Mouse (Mus musculus) MEL (cell line): ENCODE measurements around the gene Vars. TPM values are rescaled to one million over a fixed set of nuclear protein-coding genes. Genes with fewer than 3 reads are reported as not detected.

Source experiments
- DNase-seq: peaks from one replicate; pipeline ENCODE4 v3.0.0; 2011; ENCODE audit warnings: low read depth, low spot score
- H3K27ac ChIP-seq: 2 replicates; pipeline ENCODE4 v1.5.1; 2012; ENCODE audit warnings: low read depth, mild to moderate bottlenecking, control low read depth, low read length, moderate library complexity; ENCODE audit not compliant: control insufficient read depth
- H3K27me3 ChIP-seq, 2 experiments: fragments of 150-350 bp in 1 of 2; sonication (generic) in 1 of 2; 2 replicates each; pipeline ENCODE4 v1.6.1; 2012; ENCODE audit warnings: low read length in 2 of 2, mild to moderate bottlenecking in 2 of 2, improper control_type of control experiment in 1 of 2, moderate library complexity in 1 of 2; ENCODE audit not compliant: insufficient read depth in 2 of 2, control insufficient read depth in 1 of 2
- H3K36me3 ChIP-seq, 2 experiments: 2 replicates each; pipeline ENCODE4 v1.6.1; 2012 to 2014; ENCODE audit warnings: low read length in 2 of 2, improper control_type of control experiment in 1 of 2, inconsistent platforms in 1 of 2, mild to moderate bottlenecking in 1 of 2; ENCODE audit not compliant: insufficient read depth in 2 of 2, control insufficient read depth in 1 of 2
- H3K4me1 ChIP-seq, 2 experiments: fragments of 150-350 bp in 1 of 2; sonication (generic) in 1 of 2; 2 replicates each; pipeline ENCODE4 v1.6.1; 2012; ENCODE audit warnings: low read length in 2 of 2, improper control_type of control experiment in 1 of 2, mild to moderate bottlenecking in 1 of 2; ENCODE audit not compliant: insufficient read depth in 2 of 2, control insufficient read depth in 1 of 2
- H3K4me3 ChIP-seq, 2 experiments: fragments of 150-350 bp in 1 of 2; sonication (generic) in 1 of 2; 2 replicates each; pipeline ENCODE4 v1.5.1; 2012; ENCODE audit warnings: low read depth in 2 of 2, low read length in 2 of 2, mild to moderate bottlenecking in 2 of 2, moderate library complexity in 2 of 2, control low read depth in 1 of 2, improper control_type of control experiment in 1 of 2; ENCODE audit not compliant: control insufficient read depth in 1 of 2, insufficient read depth in 1 of 2
- H3K79me2 ChIP-seq: 2 replicates; pipeline ENCODE4 v1.6.1; 2012; ENCODE audit warnings: mild to moderate bottlenecking, low read length, moderate library complexity; ENCODE audit not compliant: control insufficient read depth, poor library complexity, insufficient read depth
- H3K9ac ChIP-seq: 2 replicates; pipeline ENCODE4 v1.6.1; 2012; ENCODE audit warnings: low read depth, mild to moderate bottlenecking, control low read depth, low read length, moderate library complexity; ENCODE audit not compliant: control insufficient read depth, poor library complexity, severe bottlenecking
- H3K9me3 ChIP-seq: fragments of 150-350 bp; sonication (generic); replicated peaks from 2 replicates; pipeline ENCODE4 v1.6.1; 2012; ENCODE audit warnings: mild to moderate bottlenecking, low read length, improper control_type of control experiment, moderate library complexity; ENCODE audit not compliant: insufficient read depth
- BHLHE40 ChIP-seq: IDR thresholded peaks from 2 replicates; pipeline ENCODE4 v1.6.1; 2012; ENCODE audit warnings: low read depth, mild to moderate bottlenecking, inconsistent platforms, low read length, improper control_type of control experiment, borderline replicate concordance
- CTCF ChIP-seq, 3 experiments: IDR thresholded peaks in 2 of 3; conservative IDR thresholded peaks in 1 of 3; 2 replicates each; pipeline ENCODE4 v1.5.1; 2011 to 2012; ENCODE audit warnings: low read length in 3 of 3, low read depth in 2 of 3, mild to moderate bottlenecking in 2 of 3, improper control_type of control experiment in 1 of 3, inconsistent platforms in 1 of 3, mixed read lengths in 1 of 3, moderate library complexity in 1 of 3; ENCODE audit not compliant: control insufficient read depth in 1 of 3, insufficient read depth in 1 of 3, poor library complexity in 1 of 3, severe bottlenecking in 1 of 3
- E2F4 ChIP-seq: IDR thresholded peaks from 2 replicates; pipeline ENCODE4 v1.6.1; 2011; ENCODE audit warnings: low read depth, low read length, improper control_type of control experiment, borderline replicate concordance
- ELF1 ChIP-seq: IDR thresholded peaks from 2 replicates; pipeline ENCODE4 v1.6.1; 2014; ENCODE audit warnings: low read depth, mild to moderate bottlenecking, inconsistent platforms, low read length, improper control_type of control experiment, moderate library complexity
- EP300 ChIP-seq, 2 experiments: IDR thresholded peaks; 2 replicates each; pipeline ENCODE4 v1.6.1; 2011; ENCODE audit warnings: improper control_type of control experiment in 2 of 2, low read length in 2 of 2, low read depth in 1 of 2, mild to moderate bottlenecking in 1 of 2
- ETS1 ChIP-seq: IDR thresholded peaks from 2 replicates; pipeline ENCODE4 v1.6.1; 2012; ENCODE audit warnings: low read depth, mild to moderate bottlenecking, inconsistent platforms, low read length, improper control_type of control experiment, moderate library complexity
- GABPA ChIP-seq: IDR thresholded peaks from 2 replicates; pipeline ENCODE4 v1.6.1; 2012; ENCODE audit warnings: low read depth, mild to moderate bottlenecking, inconsistent platforms, low read length, improper control_type of control experiment, moderate library complexity
- JUND ChIP-seq: IDR thresholded peaks from 2 replicates; pipeline ENCODE4 v1.6.1; 2011; ENCODE audit warnings: low read depth, mild to moderate bottlenecking, improper control_type of control experiment, low read length
- KAT2A ChIP-seq: conservative IDR thresholded peaks from 2 replicates; pipeline ENCODE4 v1.6.1; 2012; ENCODE audit warnings: low read depth, low read length, improper control_type of control experiment, inconsistent platforms
- MAFK ChIP-seq: IDR thresholded peaks from 2 replicates; pipeline ENCODE4 v1.6.1; 2011; ENCODE audit warnings: low read depth, mild to moderate bottlenecking, low read length, improper control_type of control experiment, borderline replicate concordance
- MAX ChIP-seq: IDR thresholded peaks from 2 replicates; pipeline ENCODE4 v1.6.1; 2011; ENCODE audit warnings: low read length, improper control_type of control experiment
- MAZ ChIP-seq: IDR thresholded peaks from 2 replicates; pipeline ENCODE4 v1.6.1; 2012; ENCODE audit warnings: low read depth, mild to moderate bottlenecking, inconsistent platforms, low read length, improper control_type of control experiment
- MYC ChIP-seq: IDR thresholded peaks from 2 replicates; pipeline ENCODE4 v1.6.1; 2011; ENCODE audit warnings: low read depth, mild to moderate bottlenecking, low read length, improper control_type of control experiment, moderate library complexity
- NELFE ChIP-seq: IDR thresholded peaks from 2 replicates; pipeline ENCODE4 v1.6.1; 2011; ENCODE audit warnings: low read depth, low read length, improper control_type of control experiment
- NRF1 ChIP-seq: IDR thresholded peaks from 2 replicates; pipeline ENCODE4 v1.6.1; 2014; ENCODE audit warnings: low read depth, mild to moderate bottlenecking, inconsistent platforms, low read length, improper control_type of control experiment, moderate library complexity; ENCODE audit not compliant: poor library complexity, insufficient read depth, severe bottlenecking
- POLR2A ChIP-seq, 2 experiments: IDR thresholded peaks; 2 replicates each; pipeline ENCODE4 v1.6.1; 2011 to 2012; ENCODE audit warnings: low read length in 2 of 2, mild to moderate bottlenecking in 2 of 2, control low read depth in 1 of 2, improper control_type of control experiment in 1 of 2, low read depth in 1 of 2, moderate library complexity in 1 of 2; ENCODE audit not compliant: control insufficient read depth in 1 of 2, insufficient read depth in 1 of 2, poor library complexity in 1 of 2
- POLR2AphosphoS2 ChIP-seq: IDR thresholded peaks from 2 replicates; pipeline ENCODE4 v1.6.1; 2011; ENCODE audit warnings: low read length, improper control_type of control experiment
- RAD21 ChIP-seq: IDR thresholded peaks from 2 replicates; pipeline ENCODE4 v1.6.1; 2011; ENCODE audit warnings: mild to moderate bottlenecking, low read depth, low read length, improper control_type of control experiment
- SIN3A ChIP-seq: IDR thresholded peaks from 2 replicates; pipeline ENCODE4 v1.6.1; 2012; ENCODE audit warnings: low read length, improper control_type of control experiment, inconsistent platforms
- SMC3 ChIP-seq: IDR thresholded peaks from 2 replicates; pipeline ENCODE4 v1.6.1; 2011; ENCODE audit warnings: low read depth, low read length, improper control_type of control experiment
- TAL1 ChIP-seq: IDR thresholded peaks from 2 replicates; pipeline ENCODE4 v1.6.1; 2012; ENCODE audit warnings: mild to moderate bottlenecking, inconsistent platforms, low read length, moderate library complexity, mixed read lengths
- TBP ChIP-seq: IDR thresholded peaks from 2 replicates; pipeline ENCODE4 v1.8.0; 2011; ENCODE audit warnings: low read depth, low read length, improper control_type of control experiment
- TCF12 ChIP-seq: IDR thresholded peaks from 2 replicates; pipeline ENCODE4 v1.6.1; 2014; ENCODE audit warnings: low read depth, mild to moderate bottlenecking, inconsistent platforms, low read length, improper control_type of control experiment, moderate library complexity
- USF1 ChIP-seq: IDR thresholded peaks from 2 replicates; pipeline ENCODE4 v1.6.1; 2014; ENCODE audit warnings: low read depth, mild to moderate bottlenecking, inconsistent platforms, low read length, improper control_type of control experiment, moderate library complexity
- ZKSCAN1 ChIP-seq: IDR thresholded peaks from 2 replicates; pipeline ENCODE4 v1.6.1; 2012; ENCODE audit warnings: low read depth, mild to moderate bottlenecking, inconsistent platforms, low read length, improper control_type of control experiment, moderate library complexity
- ZMIZ1 ChIP-seq: IDR thresholded peaks from 2 replicates; pipeline ENCODE4 v1.6.1; 2012; ENCODE audit warnings: low read depth, mild to moderate bottlenecking, inconsistent platforms, low read length, improper control_type of control experiment, moderate library complexity
- ZNF384 ChIP-seq: IDR thresholded peaks from 2 replicates; pipeline ENCODE4 v1.6.1; 2012; ENCODE audit warnings: low read depth, mild to moderate bottlenecking, inconsistent platforms, low read length, improper control_type of control experiment
- polyA plus RNA-seq, 2 experiments: library from polyadenylated mRNA; stranded (reverse) in 1 of 2; unstranded in 1 of 2; fragments of >175 nt in 1 of 2; fragments of >200 nt in 1 of 2; gene quantifications; 2 replicates each; pipeline versions ENCODE4 v1.2.1 to v1.2.4; 2012; ENCODE audit warnings: low replicate concordance in 2 of 2, low read depth in 1 of 2; ENCODE audit not compliant: insufficient read length in 2 of 2, insufficient read depth in 1 of 2, missing spikeins in 1 of 2
- total RNA-seq: library from RNA; depleted of rRNA; stranded (reverse); fragments of 300-350 nt; gene quantifications from 2 replicates; pipeline ENCODE4 v1.2.3, GENCODE M21; 2012

Vars gene
- total and polyA plus RNA-seq, 3 experiments = 149 to 251 TPM; not detected in 1

DNA sequence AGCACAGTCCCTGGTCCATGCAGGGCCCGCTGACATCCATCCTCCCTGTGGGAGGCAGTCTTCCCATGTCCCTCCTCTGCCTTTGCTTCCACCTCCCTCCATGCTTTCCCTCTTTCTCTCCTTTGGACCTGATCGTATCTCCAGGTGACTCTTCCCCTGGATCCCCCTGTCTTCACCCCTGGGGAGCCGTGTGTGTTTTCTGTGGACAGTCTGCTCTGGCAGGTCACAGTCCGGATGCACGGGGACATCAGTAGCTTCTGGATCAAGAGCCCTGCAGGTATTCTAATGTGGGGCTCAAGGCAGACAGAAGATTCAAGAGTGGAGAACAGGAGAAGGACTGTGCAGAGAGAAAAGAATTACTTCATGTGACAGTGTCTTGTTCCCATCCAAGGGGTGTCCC, 22.4 kb downstream of the Vars start:
- Histone ChIP-seq H3K9ac (peak overlapping the region; percentile 77), H3K4me1 (peaks cover 17 to 58% of the 10 kb centered on the region in 2 experiments; a peak in 3 of 4 replicates), H3K27ac (peak overlapping the region; percentile 96)

DNA sequence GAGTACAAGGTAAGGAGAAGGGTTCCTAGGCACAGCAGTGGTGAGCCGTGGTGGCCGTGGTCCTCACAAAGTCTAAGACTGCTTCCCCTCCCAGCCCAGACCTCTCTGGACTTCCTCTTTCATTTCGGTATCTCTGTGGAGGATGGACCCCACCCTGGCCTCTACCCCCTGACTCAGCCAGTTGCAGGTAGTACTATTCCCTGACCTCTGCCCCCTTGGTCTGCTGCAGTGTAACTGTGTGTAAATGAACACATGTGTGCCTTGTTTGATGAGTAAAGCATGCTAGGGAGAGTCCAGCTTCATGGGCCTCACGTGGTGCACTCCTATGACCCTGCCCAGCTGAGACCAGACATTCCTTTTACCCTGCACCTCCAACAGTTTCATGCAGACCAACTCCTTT, 23.0 kb downstream of the Vars start:
- no peaks in the 10 kb centered on the region for H3K27me3 ChIP-seq
- peaks cover 0 to 50% of the 10 kb centered on the region in 2 experiments; a peak in 2 of 4 replicates for H3K36me3 ChIP-seq
- peak; percentile 75 for DNase-seq
- H3K79me2 ChIP-seq = peaks cover 39% of the 10 kb centered on the region
- H3K4me3 ChIP-seq = peak overlapping the region; percentile 54 to 66
- H3K9me3 ChIP-seq = no peaks in the 10 kb centered on the region
- H3K9ac ChIP-seq = peak overlapping the region; percentile 77
- peak overlapping the region; percentile 96 for H3K27ac ChIP-seq
- H3K4me1 ChIP-seq = peaks cover 17 to 63% of the 10 kb centered on the region in 2 experiments; a peak in 3 of 4 replicates
- TF ChIP-seq KAT2A = no peak
- TF ChIP-seq MYC = peak; percentile 33; the same call in 1 of the 2 replicates
- peak; percentile 66 for TF ChIP-seq USF1
- TF ChIP-seq TCF12 = peak; percentile 8; the same call in 1 of the 2 replicates
- TF ChIP-seq RAD21 = no peak
- TF ChIP-seq JUND = no peak; the same call in 1 of the 2 replicates
- peak; percentile 15; the same call in 1 of the 2 replicates for TF ChIP-seq SIN3A
- peak; percentile 30 for TF ChIP-seq NELFE
- peak; percentile 77 for TF ChIP-seq MAX
- TF ChIP-seq MAZ = peak; percentile 10; the same call in 1 of the 2 replicates
- peak; percentile 46; the same call in 1 of the 2 replicates for TF ChIP-seq TBP
- TF ChIP-seq SMC3 = peak; percentile 4; the same call in 1 of the 2 replicates
- TF ChIP-seq BHLHE40 = no peak
- TF ChIP-seq ZNF384 = no peak
- TF ChIP-seq ZMIZ1 = peak; percentile 22; the same call in 1 of the 2 replicates
- TF ChIP-seq EP300 (IDR thresholded peaks at IDR 0.05; ENCODE audit: low read depth in 1 of 2, low read length in 2 of 2) = peak in 1 of 2 experiments; percentile 50; a peak in 2 of 4 replicates
- peak; percentile 50; the same call in 1 of the 2 replicates for TF ChIP-seq ETS1
- TF ChIP-seq NRF1 = no peak
- no peak for TF ChIP-seq ZKSCAN1
- peak in 1 of 2 experiments; percentile 61; a peak in 2 of 4 replicates for TF ChIP-seq POLR2A (IDR thresholded peaks at IDR 0.05; ENCODE audit: control insufficient read depth in 1 of 2, insufficient read depth in 1 of 2, low read depth in 1 of 2, low read length in 2 of 2, poor library complexity in 1 of 2)
- 0 out of 2 replicates have a peak, but pooled peaks have one; percentile 16 for TF ChIP-seq POLR2AphosphoS2
- TF ChIP-seq GABPA = no peak
- 0 out of 2 replicates have a peak, but pooled peaks have one; percentile 9 for TF ChIP-seq ELF1
- 0 out of 2 replicates have a peak, but pooled peaks have one; percentile 3 for TF ChIP-seq TAL1
- no peak for TF ChIP-seq MAFK

More for the DNA sequence above, 22.4 kb downstream of the Vars start:
- no peaks in the 10 kb centered on the region for H3K9me3 ChIP-seq
- peak overlapping the region; percentile 54 to 66 for H3K4me3 ChIP-seq
- H3K27me3 ChIP-seq = no peaks in the 10 kb centered on the region
- TF ChIP-seq MAX (peak; percentile 32; the same call in 1 of the 2 replicates), POLR2A (IDR thresholded peaks at IDR 0.05; ENCODE audit: control insufficient read depth in 1 of 2, insufficient read depth in 1 of 2, low read depth in 1 of 2, low read length in 2 of 2, poor library complexity in 1 of 2) (peak in 1 of 2 experiments; percentile 27; a peak in 1 of 4 replicates), MAFK (no peak), USF1 (peak; percentile 6), E2F4 (no peak), CTCF (IDR thresholded peaks at IDR 0.05 in 2 of 3, conservative IDR thresholded peaks at IDR 0.05 in 1 of 3; ENCODE audit: control insufficient read depth in 1 of 3, insufficient read depth in 1 of 3, low read depth in 2 of 3, low read length in 3 of 3, poor library complexity in 1 of 3, severe bottlenecking in 1 of 3) (peak in 1 of 3 experiments; percentile 5; a peak in 1 of 6 replicates), EP300 (IDR thresholded peaks at IDR 0.05; ENCODE audit: low read depth in 1 of 2, low read length in 2 of 2) (peak in 1 of 2 experiments; percentile 36; a peak in 3 of 4 replicates), ETS1 (peak; percentile 8; the same call in 1 of the 2 replicates), POLR2AphosphoS2 (0 out of 2 replicates have a peak, but pooled peaks have one; percentile 13)
- H3K79me2 ChIP-seq = peaks cover 39% of the 10 kb centered on the region
- H3K36me3 ChIP-seq = peaks cover 0 to 47% of the 10 kb centered on the region in 2 experiments; a peak in 2 of 4 replicates
- DNase-seq = peak; percentile 57
